Mouse (Mus musculus) embryonic facial prominence, embryonic 14.5 days (tissue): ENCODE measurements around the gene Cd276. TPM values are rescaled to one million over a fixed set of nuclear protein-coding genes. Genes with fewer than 3 reads are reported as not detected.
A peak's percentile ranks its signal among the peaks of the same experiment; 100 is the strongest.

Source experiments
- ATAC-seq: fragments of 200-750 bp; cut with Nextera tagmentation; 2 replicates; pipeline ENCODE4 v1.8.0; 2017; ENCODE audit warnings: low read depth, moderate number of reproducible peaks, moderate TSS enrichment
- DNase-seq: peaks from one replicate; pipeline ENCODE4 v3.0.0-alpha.2; 2015; ENCODE audit warnings: low spot score
- H3K27ac ChIP-seq: fragments of 300-500 bp; sonication (generic); replicated peaks from 2 replicates; pipeline ENCODE4 v1.5.1; 2014; ENCODE audit warnings: low read depth, mild to moderate bottlenecking, low read length, moderate library complexity
- H3K27me3 ChIP-seq: fragments of 300-500 bp; sonication (generic); replicated peaks from 2 replicates; pipeline ENCODE4 v1.6.1; 2014; ENCODE audit warnings: low read length; ENCODE audit not compliant: control insufficient read depth, insufficient read depth
- H3K36me3 ChIP-seq: fragments of 300-500 bp; sonication (generic); 2 replicates; pipeline ENCODE4 v1.6.1; 2014; ENCODE audit warnings: low read length, mixed read lengths; ENCODE audit not compliant: control insufficient read depth, insufficient read depth
- H3K4me1 ChIP-seq: fragments of 300-500 bp; sonication (generic); 2 replicates; pipeline ENCODE4 v1.6.1; 2014; ENCODE audit warnings: antibody characterized with exemption, low read length; ENCODE audit not compliant: control insufficient read depth, insufficient read depth
- H3K4me2 ChIP-seq: fragments of 300-500 bp; sonication (generic); 2 replicates; pipeline ENCODE4 v1.6.1; 2014; ENCODE audit warnings: low read depth, mild to moderate bottlenecking, low read length, moderate library complexity, mixed read lengths
- H3K4me3 ChIP-seq: fragments of 300-500 bp; sonication (generic); 2 replicates; pipeline ENCODE4 v1.5.1; 2014; ENCODE audit warnings: low read depth, mild to moderate bottlenecking, low read length
- H3K9ac ChIP-seq: fragments of 300-500 bp; sonication (generic); 2 replicates; pipeline ENCODE4 v1.6.1; 2014; ENCODE audit warnings: low read depth, mild to moderate bottlenecking, low read length, moderate library complexity, mixed read lengths
- H3K9me3 ChIP-seq: fragments of 300-500 bp; sonication (generic); 2 replicates; pipeline ENCODE4 v1.6.1; 2016; ENCODE audit warnings: low read length; ENCODE audit not compliant: control insufficient read depth
- WGBS: fragments of 180-500 bp; shearing (Covaris S2); extraction: QIAGEN DNeasy Blood & Tissue Kit; methylation state at CpG from one replicate; pipeline ENCODE4 v1.1.7; 2014; 5-methylcytosine and 5-hydroxymethylcytosine counted together
- polyA plus RNA-seq: library from polyadenylated mRNA; unstranded; fragments of >200 nt; fragmentation: Nextera tagmentation; extraction: Ambion mirVana; gene quantifications from 2 replicates; pipeline ENCODE4 v1.2.1, GENCODE M21; 2014

The Cd276 gene
- polyA plus RNA-seq, 1 experiment from 2014 or later = 56.1 TPM

DNA sequence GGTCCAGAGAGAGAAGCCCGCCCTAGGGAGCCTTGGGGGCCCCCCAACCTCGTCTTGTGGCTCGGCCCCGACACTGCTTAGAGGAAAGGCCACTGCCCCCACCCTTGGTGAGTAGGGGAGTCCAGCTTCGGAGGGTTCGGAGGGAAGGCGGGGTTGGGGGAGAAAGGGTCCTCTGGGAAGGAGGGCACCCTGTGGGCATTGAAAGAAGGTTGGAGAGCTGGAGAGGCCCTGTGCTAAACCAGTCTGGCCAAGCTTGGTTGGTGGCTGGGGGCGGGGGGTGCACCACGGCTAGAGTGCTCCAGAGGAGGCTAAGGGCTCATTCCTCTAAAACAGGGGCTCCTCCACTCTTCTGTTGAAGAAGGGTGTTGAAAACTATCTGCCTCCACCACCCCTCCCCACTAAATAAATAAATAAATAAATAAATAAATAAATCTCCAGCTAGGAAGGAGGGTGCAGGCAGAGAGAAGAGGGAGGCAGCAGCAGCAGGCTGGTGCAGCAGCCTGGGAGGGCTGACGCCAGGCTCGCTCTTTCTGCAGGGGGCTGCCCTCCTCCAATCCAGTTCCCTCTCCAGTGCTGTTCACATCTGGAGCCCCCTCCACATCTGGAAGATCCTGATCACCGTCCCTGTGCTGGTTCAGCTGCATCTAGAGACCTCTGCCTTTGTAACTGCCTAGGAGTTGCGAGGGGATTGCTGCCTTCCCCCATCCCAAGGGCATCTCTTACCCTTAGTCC is 65.9 kb downstream of the Cd276 start:
- H3K9me3 ChIP-seq = no peaks in the 10 kb centered on the region
- DNase-seq (no peak), ATAC-seq (no peak)
- 0 out of 2 replicates have a peak overlapping the region, but pooled peaks have one; percentile 90 for H3K27ac ChIP-seq
- WGBS = 5% methylated on average over 13 of the region's 13 CpGs
- H3K36me3 ChIP-seq = no peaks in the 10 kb centered on the region
- H3K27me3 ChIP-seq = no peaks in the 10 kb centered on the region
- H3K4me2 ChIP-seq = peak overlapping the region; percentile 77
- H3K9ac ChIP-seq = peak overlapping the region; percentile 89
- H3K4me1 ChIP-seq = peaks cover 13% of the 10 kb centered on the region
- peak overlapping the region; percentile 73 for H3K4me3 ChIP-seq

DNA sequence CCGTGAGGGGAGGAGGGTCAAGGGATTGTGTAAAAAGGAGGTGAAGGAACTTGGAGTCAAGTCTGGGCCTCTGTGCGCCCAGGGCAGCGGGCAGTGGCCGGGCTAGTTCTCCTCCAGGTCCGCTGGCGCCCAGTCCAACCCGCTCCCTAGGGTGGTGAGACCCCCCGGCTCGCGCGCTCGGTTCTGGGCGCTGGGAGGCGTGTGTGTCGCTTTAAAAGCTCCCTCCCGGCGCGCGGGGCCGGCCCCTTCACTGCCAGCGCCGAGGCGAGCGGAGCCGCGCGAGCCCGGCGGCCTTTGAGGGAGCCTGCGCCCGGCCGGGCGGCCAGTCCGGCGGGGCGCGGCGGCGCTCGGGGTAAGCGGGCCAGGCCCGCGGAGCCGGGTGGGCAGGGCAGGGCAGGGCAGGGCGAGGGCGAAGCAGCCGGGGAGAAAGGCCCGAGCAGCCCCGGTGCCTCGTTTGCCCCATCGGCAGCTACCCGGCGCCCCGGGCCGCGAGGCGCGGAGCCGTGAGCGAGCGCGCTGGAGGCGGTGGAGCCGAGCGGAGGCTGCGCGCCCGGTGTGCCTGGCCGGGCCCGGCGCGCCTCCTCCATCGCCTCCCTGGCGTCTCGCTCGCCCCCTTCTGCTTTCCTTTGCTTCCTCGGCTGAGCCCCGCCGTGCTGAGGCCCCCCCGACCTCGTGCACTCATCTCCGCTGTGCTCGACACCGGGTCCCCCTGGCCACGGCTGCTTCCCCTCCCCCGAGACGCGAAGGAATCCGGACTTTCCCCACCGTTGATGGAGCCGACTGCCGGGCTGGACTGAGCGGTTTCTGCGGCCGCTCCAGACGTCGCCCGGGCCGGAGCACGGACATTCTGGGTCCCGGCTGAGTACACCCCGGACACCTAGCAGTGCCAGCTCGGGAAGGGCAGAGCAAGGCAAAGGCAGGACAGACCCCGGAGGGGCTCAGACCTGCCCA is 67.1 kb downstream of the Cd276 start, which contains the start of gene Insyn1:
Gene Insyn1 (plus strand): TSS at position 753 of the 951 bp plus-strand sequence.
- ATAC-seq = peak; percentile 83
- WGBS = under 1% methylated on average over 27 of the region's 104 CpGs
- Histone ChIP-seq H3K9me3 (no peaks in the 10 kb centered on the region), H3K4me3 (peak within 1 kb of the TSS; percentile 73), H3K27ac (peak within 1 kb of the TSS; percentile 90), H3K4me2 (peak within 1 kb of the TSS; percentile 77), H3K27me3 (no peaks in the 10 kb centered on the region), H3K9ac (peak within 1 kb of the TSS; percentile 89), H3K36me3 (no peaks in the 10 kb centered on the region), H3K4me1 (peaks cover 13% of the 10 kb centered on the region)
- DNase-seq = peak; percentile 83

DNA sequence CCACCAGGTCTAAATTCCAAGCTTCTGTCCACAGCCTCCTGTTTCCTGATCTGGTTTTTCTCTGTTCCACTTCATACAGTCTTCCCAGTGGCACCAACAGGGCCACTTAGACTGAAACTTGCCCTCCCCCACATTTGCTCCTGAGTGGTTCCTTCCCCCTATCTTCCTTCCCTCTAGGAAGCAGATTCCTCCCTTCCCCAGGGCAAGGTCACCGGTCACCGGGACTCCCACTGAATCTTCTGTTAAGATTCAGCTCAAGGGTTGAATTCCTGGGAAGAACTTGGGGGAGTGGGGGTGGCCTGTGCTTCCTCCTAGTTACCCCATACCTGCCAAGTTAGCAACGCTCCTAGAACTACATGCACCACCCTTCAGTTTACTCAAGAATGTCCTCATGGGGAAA is 68.2 kb downstream of the Cd276 start:
- Histone ChIP-seq H3K9me3 (no peaks in the 10 kb centered on the region), H3K9ac (no peak overlapping the region), H3K27ac (no peak overlapping the region), H3K4me2 (peak overlapping the region; percentile 77; the same call in 1 of the 2 replicates), H3K4me1 (peaks cover 13% of the 10 kb centered on the region), H3K36me3 (no peaks in the 10 kb centered on the region), H3K4me3 (no peak overlapping the region), H3K27me3 (no peaks in the 10 kb centered on the region)
- 11% methylated on average over 3 of the region's 3 CpGs for WGBS
- ATAC-seq (no peak), DNase-seq (no peak)

Other genes starting within 250 kb of the Cd276 start
- 68.7 and 74.1 TPM in 2 replicates for gene Loxl1, start 242.3 kb downstream of the Cd276 start, polyA plus RNA-seq
- gene Tbc1d21, start 185.0 kb downstream of the Cd276 start, polyA plus RNA-seq = 0.13 TPM in 1 of 2 replicates, not detected in the other
- gene Insyn1, start 66.8 kb downstream of the Cd276 start, polyA plus RNA-seq = 4.9 and 5.0 TPM in 2 replicates
- gene Nptn, start 26.8 kb upstream of the Cd276 start, polyA plus RNA-seq = 151 and 173 TPM in 2 replicates
- 2.6 and 3.2 TPM in 2 replicates for gene Rec114, start 188.5 kb upstream of the Cd276 start, polyA plus RNA-seq